Mouse (Mus musculus) C2C12 (cell line): ENCODE results near the gene Dnal1. TPM values are rescaled to one million over a fixed set of nuclear protein-coding genes. Genes with fewer than 3 reads are reported as not detected.
"Not testable (repeated sequence)": the region's sequence is repeated elsewhere in the genome, so short reads cannot be mapped to it uniquely, and the experiment has no call there.

ENCODE experiments used
- H3K27me3 ChIP-seq: one replicate; pipeline ENCODE4 v1.6.1; 2011; ENCODE audit not compliant: control insufficient read depth, insufficient read depth, insufficient read length
- H3K36me3 ChIP-seq: one replicate; pipeline ENCODE4 v1.6.1; 2011; ENCODE audit not compliant: control insufficient read depth, insufficient read depth
- H3K4me3 ChIP-seq: one replicate; pipeline ENCODE4 v1.5.1; 2011; ENCODE audit warnings: mild to moderate bottlenecking, control low read depth; ENCODE audit not compliant: poor library complexity, insufficient read depth, severe bottlenecking
- H3K79me2 ChIP-seq: one replicate; pipeline ENCODE4 v1.6.1; 2011; ENCODE audit not compliant: control insufficient read depth, insufficient read depth
- H3K79me3 ChIP-seq: one replicate; pipeline ENCODE4 v1.6.1; 2011; ENCODE audit warnings: low read depth, control low read depth
- H3ac ChIP-seq: one replicate; pipeline ENCODE3; 2011; ENCODE audit warnings: low read depth; ENCODE audit not compliant: control insufficient read depth, insufficient read length
- CEBPB ChIP-seq: IDR thresholded peaks from one replicate; pipeline ENCODE4 v1.6.1; 2011; ENCODE audit warnings: low read depth, mild to moderate bottlenecking, control low read depth, moderate library complexity
- CTCF ChIP-seq: IDR thresholded peaks from one replicate; pipeline ENCODE4 v1.5.1; 2011; ENCODE audit not compliant: control insufficient read depth, insufficient read depth, insufficient read length
- FOSL1 ChIP-seq: IDR thresholded peaks from one replicate; pipeline ENCODE4 v1.8.0; 2011; ENCODE audit warnings: mild to moderate bottlenecking, low read length; ENCODE audit not compliant: poor library complexity, insufficient read depth, severe bottlenecking
- MAX ChIP-seq: IDR thresholded peaks from one replicate; pipeline ENCODE4 v1.6.1; 2011; ENCODE audit warnings: mild to moderate bottlenecking, control low read depth
- MYOD1 ChIP-seq: IDR thresholded peaks from one replicate; pipeline ENCODE4 v1.6.1; 2011; ENCODE audit warnings: low read depth; ENCODE audit not compliant: control insufficient read depth, insufficient read length
- MYOG ChIP-seq: IDR thresholded peaks from one replicate; pipeline ENCODE4 v1.6.1; 2011; ENCODE audit not compliant: control insufficient read depth, insufficient read length; ENCODE audit errors: extremely low read depth
- USF1 ChIP-seq: IDR thresholded peaks from one replicate; pipeline ENCODE4 v1.6.1; 2011; ENCODE audit warnings: low read depth, mild to moderate bottlenecking, control low read depth, moderate library complexity
- polyA plus RNA-seq: library from polyadenylated mRNA; unstranded; fragments of >200 nt; fragmentation: generic; extraction: Trizol; gene quantifications from one replicate; pipeline ENCODE4 v1.2.1, GENCODE M21; 2012; ENCODE audit warnings: missing spikeins

Dnal1 gene
- polyA plus RNA-seq, 1 experiment: 4.7 TPM

DNA sequence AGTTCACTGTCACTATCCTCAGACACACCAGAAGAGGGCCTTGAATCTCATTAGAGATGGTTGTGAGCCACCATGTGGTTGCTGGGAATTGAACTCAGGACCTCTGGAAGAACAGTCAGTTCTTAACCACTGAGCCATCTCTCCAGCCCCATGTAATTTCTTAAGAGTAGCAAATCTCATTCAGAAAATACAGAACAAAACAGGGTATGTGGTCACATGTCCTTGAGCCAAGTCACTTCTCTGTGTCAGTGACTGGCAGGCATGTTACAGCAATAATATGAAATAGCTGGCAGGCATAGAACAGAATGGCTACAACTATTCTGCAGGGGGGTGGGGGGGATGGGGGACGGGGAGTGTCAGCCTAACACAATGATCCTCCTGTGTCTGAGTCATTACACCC, 14.1 kb upstream of the Dnal1 start:
- Histone ChIP-seq H3K4me3 (no peak overlapping the region), H3ac (no peak overlapping the region), H3K27me3 (no peaks in the 10 kb centered on the region), H3K79me3 (no peaks in the 10 kb centered on the region), H3K36me3 (no peaks in the 10 kb centered on the region), H3K79me2 (no peaks in the 10 kb centered on the region)
- no peak for TF ChIP-seq USF1
- TF ChIP-seq MYOG: no peak
- no peak for TF ChIP-seq CEBPB
- no peak for TF ChIP-seq MAX
- TF ChIP-seq MYOD1: no peak
- no peak for TF ChIP-seq CTCF
- TF ChIP-seq FOSL1: no peak

DNA sequence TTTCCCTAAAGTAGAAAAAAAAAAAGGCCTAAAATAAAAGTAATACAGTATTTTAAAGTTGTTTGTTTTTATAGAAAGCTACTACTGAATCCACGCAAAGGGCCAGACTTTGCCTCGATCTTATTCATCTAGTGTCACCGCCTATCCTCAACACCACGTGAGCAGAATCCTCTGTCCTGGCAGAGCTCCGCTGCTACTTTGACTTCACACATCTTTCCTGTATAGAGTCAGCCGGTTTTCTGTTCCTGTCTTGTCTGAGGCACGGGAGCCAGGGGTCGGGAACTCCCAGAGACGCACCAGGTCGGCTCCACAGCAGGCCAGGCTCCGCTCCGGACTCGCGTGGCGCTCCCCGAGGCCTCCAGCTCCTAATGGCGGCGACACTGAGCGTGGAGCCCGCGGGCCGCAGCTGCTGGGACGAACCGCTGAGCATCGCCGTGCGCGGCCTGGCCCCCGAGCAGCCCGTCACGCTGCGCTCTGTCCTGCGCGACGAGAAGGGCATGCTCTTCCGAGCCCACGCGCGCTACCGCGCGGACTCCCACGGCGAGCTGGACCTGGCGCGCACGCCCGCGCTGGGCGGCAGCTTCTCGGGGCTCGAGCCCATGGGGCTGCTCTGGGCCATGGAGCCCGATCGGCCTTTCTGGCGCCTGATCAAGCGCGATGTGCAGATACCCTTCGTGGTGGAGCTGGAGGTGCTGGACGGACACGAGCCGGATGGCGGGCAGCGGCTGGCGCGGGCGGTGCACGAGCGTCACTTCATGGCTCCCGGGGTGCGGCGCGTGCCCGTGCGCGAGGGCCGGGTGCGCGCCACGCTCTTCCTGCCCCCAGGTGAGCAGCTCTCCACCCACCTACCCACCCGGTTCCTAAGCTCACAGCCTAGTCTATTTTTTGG, 13.3 kb upstream of the Dnal1 start, which contains the start of gene Acot6:
Gene Acot6 (plus strand): TSS at position 51 of the 889 bp plus-strand sequence.
- peak; percentile 51 for TF ChIP-seq USF1
- not testable (repeated sequence) for H3K79me3 ChIP-seq, H3K79me2 ChIP-seq, H3K36me3 ChIP-seq, H3K4me3 ChIP-seq, H3ac ChIP-seq, H3K27me3 ChIP-seq

DNA sequence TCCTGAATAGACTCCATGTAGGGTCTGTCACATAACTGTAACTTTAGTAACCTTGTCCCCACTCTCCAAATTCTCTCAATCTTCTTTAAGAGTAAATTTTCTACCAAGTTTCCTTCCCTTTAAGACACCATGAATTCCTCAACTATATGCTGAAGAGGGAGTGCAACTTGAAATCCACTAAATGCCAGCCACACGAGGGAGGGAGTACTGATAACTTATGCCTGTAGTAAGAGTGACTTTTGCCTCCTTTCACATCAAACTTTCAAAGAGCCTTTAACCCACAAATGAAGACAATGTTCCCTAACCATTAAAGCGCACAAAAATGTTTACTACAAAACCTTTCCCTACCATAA, 12.7 kb upstream of the Dnal1 start:
- Histone ChIP-seq H3K79me3 (no peaks in the 10 kb centered on the region), H3K27me3 (no peaks in the 10 kb centered on the region), H3K79me2 (no peaks in the 10 kb centered on the region), H3ac (no peak overlapping the region), H3K4me3 (no peak overlapping the region), H3K36me3 (no peaks in the 10 kb centered on the region)
- no peak for TF ChIP-seq USF1
- no peak for TF ChIP-seq CTCF
- no peak for TF ChIP-seq FOSL1
- no peak for TF ChIP-seq MYOG
- TF ChIP-seq MYOD1: no peak
- TF ChIP-seq CEBPB: no peak
- no peak for TF ChIP-seq MAX

DNA sequence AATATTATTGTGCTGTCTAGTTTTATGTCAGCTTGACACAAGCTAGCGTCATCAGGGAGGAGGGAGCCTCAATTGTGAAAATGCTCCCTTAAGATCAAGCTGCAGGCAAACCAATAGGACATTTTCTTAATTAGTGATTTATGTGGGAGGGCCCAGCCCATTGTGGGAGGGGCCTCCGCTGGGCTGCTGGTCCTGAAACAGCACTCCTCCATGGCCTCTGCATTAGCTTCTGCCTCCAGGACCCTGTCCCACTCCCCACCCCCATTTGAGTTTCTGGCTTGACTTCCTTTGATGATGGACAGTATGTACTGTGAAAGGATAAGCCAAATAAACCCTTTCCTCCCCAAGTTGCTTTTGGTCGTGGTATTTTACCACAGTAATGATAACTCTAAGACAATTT, 7.2 kb upstream of the Dnal1 start:
- no peaks in the 10 kb centered on the region for H3K36me3 ChIP-seq
- H3K27me3 ChIP-seq: no peaks in the 10 kb centered on the region
- TF ChIP-seq MYOD1 (no peak), MYOG (no peak), CTCF (no peak), CEBPB (no peak), USF1 (no peak)
- no peaks in the 10 kb centered on the region for H3K79me3 ChIP-seq
- no peaks in the 10 kb centered on the region for H3K79me2 ChIP-seq
- H3K4me3 ChIP-seq: no peak overlapping the region
- no peak overlapping the region for H3ac ChIP-seq

DNA sequence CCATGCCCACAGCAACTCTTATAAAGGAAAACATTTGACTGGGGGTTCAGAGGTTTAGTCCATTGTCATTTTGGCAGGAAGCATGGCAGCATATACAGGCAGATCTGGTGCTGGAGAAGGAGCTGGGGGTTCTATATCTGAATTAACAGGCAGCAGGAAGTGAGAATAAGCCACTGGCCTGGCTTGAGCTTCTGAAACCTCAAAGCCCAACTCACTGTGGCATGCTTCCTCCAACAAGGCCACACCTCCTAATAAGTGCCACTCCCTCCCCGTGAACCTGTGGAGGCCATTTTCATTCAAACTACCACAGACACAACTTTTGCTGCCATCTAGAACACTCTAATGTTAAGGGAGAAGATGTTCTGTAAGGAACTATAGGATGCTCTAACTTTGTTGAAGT, 6.5 kb upstream of the Dnal1 start:
- no peak overlapping the region for H3K4me3 ChIP-seq
- TF ChIP-seq CEBPB (no peak), USF1 (no peak), FOSL1 (no peak), MYOG (no peak)

DNA sequence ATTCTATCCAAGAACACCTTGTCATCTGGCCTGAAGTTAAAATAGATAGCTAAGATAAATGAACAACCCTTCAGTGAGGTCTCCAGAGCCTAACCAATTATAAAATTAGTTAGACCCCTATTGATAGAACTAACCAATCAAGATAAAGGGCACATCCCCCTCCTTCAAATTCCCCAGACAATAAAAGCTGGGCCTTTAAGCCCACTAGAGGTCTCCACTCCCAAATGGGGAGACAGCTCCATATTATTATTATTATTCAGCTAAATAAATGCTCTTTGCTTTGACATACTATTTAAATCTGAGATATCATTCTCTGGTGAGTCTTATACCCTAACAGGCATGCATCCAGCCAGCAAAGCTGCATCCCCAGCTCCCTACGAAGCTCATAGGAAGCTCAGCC, 4.2 kb upstream of the Dnal1 start:
- H3K4me3 ChIP-seq: no peak overlapping the region
- no peak overlapping the region for H3ac ChIP-seq
- H3K79me2 ChIP-seq: peaks cover 3% of the 10 kb centered on the region
- H3K36me3 ChIP-seq: no peaks in the 10 kb centered on the region
- peaks cover 1% of the 10 kb centered on the region for H3K79me3 ChIP-seq
- TF ChIP-seq MYOG: no peak
- TF ChIP-seq FOSL1: no peak
- TF ChIP-seq MYOD1: no peak
- no peak for TF ChIP-seq USF1
- TF ChIP-seq MAX: no peak
- no peak for TF ChIP-seq CEBPB
- TF ChIP-seq CTCF: no peak
- no peaks in the 10 kb centered on the region for H3K27me3 ChIP-seq

More for the DNA sequence above, 6.5 kb upstream of the Dnal1 start:
- Histone ChIP-seq H3K79me2 (no peaks in the 10 kb centered on the region), H3K27me3 (no peaks in the 10 kb centered on the region), H3ac (no peak overlapping the region), H3K79me3 (no peaks in the 10 kb centered on the region), H3K36me3 (no peaks in the 10 kb centered on the region)
